Mouse (Mus musculus) cortical plate, adult 2 months (tissue): ENCODE results near the gene Chd9.

Experiments
- CTCF ChIP-seq: fragments of 200-500 bp; IDR thresholded peaks from 2 replicates; pipeline ENCODE4 v1.5.1; 2011; ENCODE audit warnings: mild to moderate bottlenecking, control low read depth, low read length; ENCODE audit not compliant: insufficient read depth; ENCODE audit errors: extremely low read depth
- POLR2A ChIP-seq: fragments of 200-500 bp; IDR thresholded peaks from 2 replicates; pipeline ENCODE4 v1.6.1; 2011; ENCODE audit warnings: mild to moderate bottlenecking, low read length, control low read depth; ENCODE audit not compliant: insufficient read depth; ENCODE audit errors: extremely low read depth

- TF ChIP-seq CTCF (no peak), POLR2A (no peak)
These were observed 69.2 kb downstream of the Chd9 start for GRCm38 (mm10) chr8:90897343-90897742.
